Mouse (Mus musculus) gastrocnemius, postnatal 14 days (tissue): ENCODE measurements around the gene Mafk. TPM values are rescaled to one million over a fixed set of nuclear protein-coding genes. Genes with fewer than 3 reads are reported as not detected.

Experiments used
- DNase-seq: peaks from one replicate; pipeline ENCODE4 v3.0.0; 2021; ENCODE audit warnings: mixed read lengths
- intact Hi-C: fragments of 180-260 bp; cut with DNase I; formaldehyde crosslinking; loops from one replicate; pipeline ENCODE4 v1.15.1; 2025; ENCODE audit warnings: low total_unique reads
- microRNA-seq, 2 experiments: library from miRNA; unstranded; fragments of <30 nt; microRNA quantifications; one replicate each; pipeline ENCODE4 v1.2.0; 2021
- total RNA-seq, 2 experiments: library from RNA; stranded (reverse); gene quantifications; 2 replicates each; pipeline ENCODE4 v1.2.3; 2021

Mafk gene
- total RNA-seq, 2 experiments from 2014 or later: 11.1 to 13.6 TPM

DNA sequence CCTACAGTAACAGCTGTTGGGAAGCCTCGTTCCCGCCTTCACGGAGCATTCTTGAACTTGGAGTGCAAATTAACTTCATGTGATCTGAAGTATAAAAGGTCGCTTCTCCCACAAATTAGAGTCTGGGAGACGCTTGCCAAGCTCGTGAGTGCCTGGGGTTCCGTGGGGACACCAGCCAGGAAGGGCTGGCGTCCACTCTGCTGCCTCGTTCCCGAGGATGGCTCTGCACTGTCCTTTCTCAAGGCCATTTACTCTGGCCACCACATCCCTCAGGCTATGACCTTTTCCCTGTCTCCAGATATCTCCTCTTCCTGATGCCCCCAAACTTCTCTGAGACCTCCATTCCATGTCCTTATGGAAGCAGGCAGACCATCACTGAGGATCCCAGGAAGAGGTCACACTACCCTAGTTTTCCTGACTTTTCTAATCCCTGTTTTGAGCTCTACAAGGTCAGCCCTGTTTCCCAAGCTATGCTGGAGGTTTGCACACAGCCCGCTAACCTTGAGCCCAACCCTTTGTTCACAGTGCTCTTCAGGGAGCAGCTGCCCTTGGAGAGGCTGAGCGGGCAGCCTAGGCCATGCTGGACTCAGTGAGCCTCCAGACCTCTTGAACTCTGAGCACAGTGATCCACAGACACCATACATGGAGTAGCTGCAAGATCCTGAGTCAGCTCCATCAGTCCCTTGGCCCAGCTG lies 58.5 kb downstream of the Mafk start:
- intact Hi-C loops: no loop called here
- DNase-seq: peak; percentile 21

Small RNAs within 50 kb of the gene (microRNA-seq; reads per million reads assigned to microRNA genes)
- gene Mir7037: 0 reads per million in 2 experiments

Other genes with a start within 250 kb of the Mafk start
- gene Uncx, start 248.0 kb upstream of the Mafk start, total RNA-seq: not detected
- gene Micall2, start 55.2 kb upstream of the Mafk start, total RNA-seq: 1 to 10 TPM; 3.0 to 3.1 TPM
- 10 to 100 TPM; 36.1 to 36.4 TPM for gene Ints1, start 15.8 kb upstream of the Mafk start, total RNA-seq
- under 1 TPM; 0.45 to 0.55 TPM for gene Tmem184a, start 28.4 kb downstream of the Mafk start, total RNA-seq
- gene Gm26938, start 34.9 kb downstream of the Mafk start, total RNA-seq: not detected
- 1 to 10 TPM; 7.5 to 8.8 TPM for gene Psmg3, start 35.4 kb downstream of the Mafk start, total RNA-seq
- under 1 TPM; 0.09 to 0.25 TPM for gene Elfn1, start 116.4 kb downstream of the Mafk start, total RNA-seq